Mouse (Mus musculus) neural tube, embryonic 11.5 days (tissue): ENCODE measurements at regions not wholly inside any gene's neighbourhood (a gene's known extent, or its start where the extent isn't known, plus 50 kb on each side); places are given as distances from the start of the nearest gene placed in this dataset.

ENCODE experiments used
- ATAC-seq: fragments of 200-750 bp; cut with Nextera tagmentation; 2 replicates; pipeline ENCODE4 v1.8.0; 2017; ENCODE audit warnings: moderate number of reproducible peaks, mild to moderate bottlenecking, moderate TSS enrichment, moderate library complexity; ENCODE audit not compliant: insufficient read depth, low FRiP score, low TSS enrichment
- DNase-seq: peaks from one replicate; pipeline ENCODE4 v3.0.0-alpha.2; 2015; ENCODE audit warnings: low spot score
- H3K27ac ChIP-seq: fragments of 300-500 bp; sonication (generic); 2 replicates; pipeline ENCODE4 v1.5.1; 2014; ENCODE audit warnings: low read depth, mild to moderate bottlenecking, low read length
- H3K27me3 ChIP-seq: fragments of 300-500 bp; sonication (generic); 2 replicates; pipeline ENCODE4 v1.6.1; 2014; ENCODE audit warnings: mild to moderate bottlenecking, low read length, mixed read lengths; ENCODE audit not compliant: control insufficient read depth, insufficient read depth
- H3K36me3 ChIP-seq: fragments of 300-500 bp; sonication (generic); 2 replicates; pipeline ENCODE4 v1.6.1; 2014; ENCODE audit warnings: mild to moderate bottlenecking, low read length, moderate library complexity, mixed read lengths; ENCODE audit not compliant: control insufficient read depth, insufficient read depth
- H3K4me1 ChIP-seq: fragments of 300-500 bp; sonication (generic); 2 replicates; pipeline ENCODE4 v1.6.1; 2014; ENCODE audit warnings: low read length, mixed read lengths; ENCODE audit not compliant: control insufficient read depth, insufficient read depth
- H3K4me2 ChIP-seq: fragments of 300-500 bp; sonication (generic); 2 replicates; pipeline ENCODE4 v1.6.1; 2014; ENCODE audit warnings: low read depth, mild to moderate bottlenecking, moderate library complexity
- H3K4me3 ChIP-seq: fragments of 300-500 bp; sonication (generic); 2 replicates; pipeline ENCODE4 v1.5.1; 2014; ENCODE audit warnings: low read depth, low read length
- H3K9ac ChIP-seq: fragments of 300-500 bp; sonication (generic); 2 replicates; pipeline ENCODE4 v1.6.1; 2014; ENCODE audit warnings: mild to moderate bottlenecking, low read length
- H3K9me3 ChIP-seq: fragments of 300-500 bp; sonication (generic); 2 replicates; pipeline ENCODE4 v1.6.1; 2016; ENCODE audit warnings: low read length; ENCODE audit not compliant: control insufficient read depth
- WGBS: fragments of 180-500 bp; shearing (Covaris S2); extraction: QIAGEN DNeasy Blood & Tissue Kit; methylation state at CpG from one replicate; pipeline ENCODE4 v1.1.7; 2014; 5-methylcytosine and 5-hydroxymethylcytosine counted together

- Histone ChIP-seq H3K4me1 (0 out of 2 replicates have a peak, but pooled peaks cover 2% of the 10 kb centered on the region), H3K36me3 (no peaks in the 10 kb centered on the region), H3K4me3 (no peak overlapping the region), H3K27ac (no peak overlapping the region), H3K9me3 (no peaks in the 10 kb centered on the region), H3K9ac (no peak overlapping the region), H3K27me3 (no peaks in the 10 kb centered on the region), H3K4me2 (no peak overlapping the region)
- no peak for ATAC-seq
- DNase-seq, result peak; percentile 28
- 34% methylated on average over 10 of the region's 10 CpGs for WGBS
Measured at GRCm38 (mm10) chr15:13320599-13321348, 147.3 kb upstream of the Cdh6 start.

- H3K9ac ChIP-seq, result no peak overlapping the region
- H3K9me3 ChIP-seq, result no peaks in the 10 kb centered on the region
- H3K4me2 ChIP-seq, result no peak overlapping the region
- H3K4me3 ChIP-seq, result no peak overlapping the region
- WGBS, result 93% methylated on average over 6 of the region's 6 CpGs
- DNase-seq, result no peak
- no peak for ATAC-seq
- no peak overlapping the region for H3K27ac ChIP-seq
- no peaks in the 10 kb centered on the region for H3K36me3 ChIP-seq
- no peaks in the 10 kb centered on the region for H3K4me1 ChIP-seq
- no peaks in the 10 kb centered on the region for H3K27me3 ChIP-seq
Measured at GRCm38 (mm10) chr15:13304562-13304961, 131.1 kb upstream of the Cdh6 start.

GRCm38 (mm10) chr15:13303456-13303855 is 130.0 kb upstream of the Cdh6 start:
- no peak for ATAC-seq

GRCm38 (mm10) chr15:13302672-13303071 is 129.2 kb upstream of the Cdh6 start:
- no peak for ATAC-seq
- WGBS, result 81% methylated on average over 6 of the region's 6 CpGs
- Histone ChIP-seq H3K27ac (no peak overlapping the region), H3K4me1 (no peaks in the 10 kb centered on the region), H3K36me3 (no peaks in the 10 kb centered on the region), H3K4me2 (no peak overlapping the region), H3K9me3 (no peaks in the 10 kb centered on the region), H3K4me3 (no peak overlapping the region), H3K27me3 (no peaks in the 10 kb centered on the region), H3K9ac (no peak overlapping the region)
- DNase-seq, result no peak

More at GRCm38 (mm10) chr15:13303456-13303855, 130.0 kb upstream of the Cdh6 start:
- Histone ChIP-seq H3K9me3 (no peaks in the 10 kb centered on the region), H3K4me2 (no peak overlapping the region), H3K4me3 (no peak overlapping the region), H3K36me3 (no peaks in the 10 kb centered on the region), H3K9ac (no peak overlapping the region), H3K4me1 (no peaks in the 10 kb centered on the region), H3K27ac (no peak overlapping the region), H3K27me3 (no peaks in the 10 kb centered on the region)
- WGBS, result 90% methylated on average over 7 of the region's 7 CpGs
- DNase-seq, result no peak

GRCm38 (mm10) chr15:13296967-13297366 is 123.5 kb upstream of the Cdh6 start:
- H3K9me3 ChIP-seq, result no peaks in the 10 kb centered on the region
- H3K9ac ChIP-seq, result no peak overlapping the region
- no peaks in the 10 kb centered on the region for H3K36me3 ChIP-seq
- ATAC-seq, result no peak
- no peak for DNase-seq
- no peak overlapping the region for H3K4me2 ChIP-seq
- no peak overlapping the region for H3K4me3 ChIP-seq
- no peak overlapping the region for H3K27ac ChIP-seq
- WGBS, result 76% methylated on average over 6 of the region's 6 CpGs
- H3K4me1 ChIP-seq, result no peaks in the 10 kb centered on the region
- H3K27me3 ChIP-seq, result no peaks in the 10 kb centered on the region

GRCm38 (mm10) chr15:13289064-13289463 is 115.6 kb upstream of the Cdh6 start:
- Histone ChIP-seq H3K4me3 (no peak overlapping the region), H3K36me3 (no peaks in the 10 kb centered on the region), H3K9me3 (no peaks in the 10 kb centered on the region), H3K4me2 (no peak overlapping the region), H3K9ac (no peak overlapping the region), H3K4me1 (no peaks in the 10 kb centered on the region), H3K27me3 (no peaks in the 10 kb centered on the region), H3K27ac (no peak overlapping the region)
- ATAC-seq (no peak), DNase-seq (no peak)
- WGBS, result 87% methylated on average over 3 of the region's 3 CpGs

- 76% methylated on average over 11 of the region's 11 CpGs for WGBS
- Histone ChIP-seq H3K36me3 (no peaks in the 10 kb centered on the region), H3K27ac (no peak overlapping the region), H3K4me2 (no peak overlapping the region), H3K4me1 (no peaks in the 10 kb centered on the region), H3K9ac (no peak overlapping the region), H3K27me3 (no peaks in the 10 kb centered on the region), H3K4me3 (no peak overlapping the region), H3K9me3 (no peaks in the 10 kb centered on the region)
- ATAC-seq (no peak), DNase-seq (no peak)
Measured at GRCm38 (mm10) chr15:13287878-13288277, 114.4 kb upstream of the Cdh6 start.

GRCm38 (mm10) chr15:13285355-13285754 is 111.9 kb upstream of the Cdh6 start:
- Histone ChIP-seq H3K4me1 (no peaks in the 10 kb centered on the region), H3K9me3 (no peaks in the 10 kb centered on the region), H3K36me3 (no peaks in the 10 kb centered on the region), H3K27me3 (no peaks in the 10 kb centered on the region), H3K4me2 (no peak overlapping the region), H3K27ac (no peak overlapping the region), H3K4me3 (no peak overlapping the region), H3K9ac (no peak overlapping the region)
- no peak for ATAC-seq
- WGBS, result 93% methylated on average over 3 of the region's 3 CpGs
- no peak for DNase-seq

GRCm38 (mm10) chr15:13284219-13284618 is 110.7 kb upstream of the Cdh6 start:
- H3K4me3 ChIP-seq, result no peak overlapping the region
- H3K36me3 ChIP-seq, result no peaks in the 10 kb centered on the region
- no peak overlapping the region for H3K9ac ChIP-seq
- no peaks in the 10 kb centered on the region for H3K27me3 ChIP-seq
- DNase-seq (no peak), ATAC-seq (no peak)
- H3K4me1 ChIP-seq, result no peaks in the 10 kb centered on the region
- H3K27ac ChIP-seq, result no peak overlapping the region
- WGBS, result 87% methylated on average over 2 of the region's 2 CpGs
- no peak overlapping the region for H3K4me2 ChIP-seq
- H3K9me3 ChIP-seq, result no peaks in the 10 kb centered on the region
